ENCODE assay signal across 10 mouse cellular contexts in genomic region chr10:110921890-110922289, GRCm38 (mm10). TPM values are rescaled to one million over a fixed set of nuclear protein-coding genes. Genes with fewer than 3 reads are reported as not detected.
DNase-seq lines count a peak whose midpoint lies in the region; ATAC-seq lines count a peak whose summit lies in the region.
"Had no signal": no experiment of that assay in that cellular context is flagged by ENCODE, and none has a peak within 500 bp of the region (broad histone marks: within the 10 kb centered on the region; RNA-seq: fewer than 3 reads in every experiment).

No protein-coding gene starts in this region.

- 27% methylated on average over 3 of the region's 3 CpGs for WGBS in heart, embryonic 13.5 days
- WGBS in embryonic facial prominence, embryonic 10.5 days, result 66% methylated on average over 3 of the region's 3 CpGs
- WGBS in hindbrain, embryonic 14.5 days, result 82% methylated on average over 3 of the region's 3 CpGs
- 63% methylated on average over 3 of the region's 3 CpGs for WGBS in midbrain, embryonic 12.5 days

- no peaks in the 10 kb centered on the region for H3K27me3 ChIP-seq in heart, embryonic 13.5 days (replicated peaks)
- no peaks in the 10 kb centered on the region for H3K27me3 ChIP-seq in embryonic facial prominence, embryonic 10.5 days (replicated peaks; ENCODE audit: low read depth, poor library complexity, severe bottlenecking)
- no peaks in the 10 kb centered on the region for H3K27me3 ChIP-seq in hindbrain, embryonic 14.5 days (ENCODE audit: control insufficient read depth, insufficient read depth, low read length)
- H3K27me3 ChIP-seq in midbrain, embryonic 12.5 days, result 0 out of 2 replicates have a peak, but pooled peaks cover 5% of the 10 kb centered on the region

- peak overlapping the region; percentile 99 for H3K27ac ChIP-seq in heart, embryonic 13.5 days (replicated peaks)
- H3K27ac ChIP-seq in embryonic facial prominence, embryonic 10.5 days (replicated peaks), result no peak overlapping the region
- H3K27ac ChIP-seq in hindbrain, embryonic 14.5 days, result no peak overlapping the region
- H3K27ac ChIP-seq in midbrain, embryonic 12.5 days (replicated peaks), result no peak overlapping the region

- peak overlapping the region; percentile 69 for H3K4me3 ChIP-seq in heart, embryonic 13.5 days
- peak overlapping the region; percentile 85 for H3K4me3 ChIP-seq in embryonic facial prominence, embryonic 10.5 days
- H3K4me3 ChIP-seq in hindbrain, embryonic 14.5 days (replicated peaks; ENCODE audit: low read length), result no peak overlapping the region; the same call in 1 of the 2 replicates
- no peak overlapping the region for H3K4me3 ChIP-seq in midbrain, embryonic 12.5 days

- no peak for DNase-seq in heart, adult 8-10 months (ENCODE audit: low spot score)
- DNase-seq in embryonic facial prominence, embryonic 10.5 days (ENCODE audit: low spot score), result no peak
- DNase-seq in hindbrain, embryonic 14.5 days (ENCODE audit: low spot score), result no peak
- no peak for DNase-seq in adrenal gland, postnatal 25 days
- DNase-seq: cerebellum, adult 9-11 months; lung, adult 18-20 months had no signal

- peaks cover 9% of the 10 kb centered on the region for H3K36me3 ChIP-seq in heart, embryonic 13.5 days
- H3K36me3 ChIP-seq in embryonic facial prominence, embryonic 10.5 days (replicated peaks), result peaks cover 26% of the 10 kb centered on the region
- no peaks in the 10 kb centered on the region for H3K36me3 ChIP-seq in hindbrain, embryonic 14.5 days (replicated peaks; ENCODE audit: control insufficient read depth, insufficient read depth)
- H3K36me3 ChIP-seq in midbrain, embryonic 12.5 days, result no peaks in the 10 kb centered on the region

- H3K4me1 ChIP-seq in heart, embryonic 13.5 days, result peaks cover 71% of the 10 kb centered on the region
- peaks cover 62% of the 10 kb centered on the region for H3K4me1 ChIP-seq in embryonic facial prominence, embryonic 10.5 days
- peaks cover 17% of the 10 kb centered on the region for H3K4me1 ChIP-seq in hindbrain, embryonic 14.5 days (replicated peaks; ENCODE audit: control insufficient read depth, insufficient read depth, low read length)
- peaks cover 26% of the 10 kb centered on the region for H3K4me1 ChIP-seq in midbrain, embryonic 12.5 days

- no peaks in the 10 kb centered on the region for H3K9me3 ChIP-seq in heart, embryonic 13.5 days
- no peaks in the 10 kb centered on the region for H3K9me3 ChIP-seq in embryonic facial prominence, embryonic 10.5 days
- no peaks in the 10 kb centered on the region for H3K9me3 ChIP-seq in hindbrain, embryonic 14.5 days (ENCODE audit: control insufficient read depth, low read length)
- H3K9me3 ChIP-seq in midbrain, embryonic 12.5 days, result no peaks in the 10 kb centered on the region

- peak overlapping the region; percentile 96 for H3K9ac ChIP-seq in heart, embryonic 13.5 days
- H3K9ac ChIP-seq in hindbrain, embryonic 14.5 days, result no peak overlapping the region
- H3K9ac ChIP-seq in midbrain, embryonic 12.5 days (replicated peaks), result no peak overlapping the region; the same call in 1 of the 2 replicates

- ATAC-seq in heart, embryonic 13.5 days (ENCODE audit: extremely low read depth, insufficient number of reproducible peaks, low FRiP score, low TSS enrichment), result no peak
- no peak for ATAC-seq in hindbrain, embryonic 14.5 days (ENCODE audit: low FRiP score)
- ATAC-seq in midbrain, embryonic 12.5 days (ENCODE audit: low FRiP score, low read depth), result no peak
- ATAC-seq in granulocyte monocyte progenitor cell, adult 5-6 weeks (replicated peaks; ENCODE audit: poor library complexity, severe bottlenecking), result no peak
- ATAC-seq in inflammation-experienced regulatory T-cells, adult 6 months, result no peak

- H3K4me2 ChIP-seq in heart, embryonic 13.5 days, result peak overlapping the region; percentile 77
- H3K4me2 ChIP-seq in hindbrain, embryonic 14.5 days (replicated peaks), result peak overlapping the region; percentile 94
- peak overlapping the region; percentile 91 for H3K4me2 ChIP-seq in midbrain, embryonic 12.5 days (replicated peaks)

RNA-seq across cellular contexts. Expression of gene Csrp2, which starts 2.3 kb away (rescaled TPM):
- 377 and 414 TPM in 2 replicates for polyA plus RNA-seq in heart, embryonic 13.5 days (2015; fragmentation: Nextera tagmentation; extraction: Ambion mirVana)
- total RNA-seq in heart, adult 8-10 months (2022), result 10 to 100 TPM; 17.3 to 22.3 (median 21.3) TPM
- 275 and 290 TPM in 2 replicates for polyA plus RNA-seq in embryonic facial prominence, embryonic 10.5 days (2016; fragmentation: Nextera tagmentation; extraction: Ambion mirVana)
- polyA plus RNA-seq in hindbrain, embryonic 14.5 days (2014; fragmentation: Nextera tagmentation; extraction: Ambion mirVana), result 122 and 128 TPM in 2 replicates
- polyA plus RNA-seq in midbrain, embryonic 12.5 days (2016; fragmentation: Nextera tagmentation; extraction: Ambion mirVana), result 143 and 157 TPM in 2 replicates
- 38.3 and 53.6 TPM in 2 replicates for total RNA-seq in granulocyte monocyte progenitor cell, adult 5-6 weeks (2014; fragmentation: Nextera tagmentation)
- total RNA-seq in granulocyte monocyte progenitor cell, adult 5-6 weeks (2017), result 85.8 and 119 TPM in 2 replicates
- total RNA-seq in adrenal gland, postnatal 25 days (2021), result 219 and 236 TPM in 2 replicates
- 1 to 10 TPM; 1.4 to 4.7 (median 2.2) TPM for polyA plus RNA-seq in inflammation-experienced regulatory T-cells, adult 6 months (2017; shearing (Covaris generic))

Comparison
In these comparisons a context has a peak if more than half of its experiments do, and no peak if none do; other contexts are left out.
1. H3K4me3 ChIP-seq: peak in heart, embryonic 13.5 days (single experiment) and embryonic facial prominence, embryonic 10.5 days (single experiment); none in hindbrain, embryonic 14.5 days (single experiment) and midbrain, embryonic 12.5 days (single experiment).
2. RNA of gene Csrp2, which starts 2.3 kb away (polyA plus RNA-seq): 377 to 414 TPM in heart, embryonic 13.5 days, 275 to 290 TPM in embryonic facial prominence, embryonic 10.5 days, 143 to 157 TPM in midbrain, embryonic 12.5 days and 122 to 128 TPM in hindbrain, embryonic 14.5 days; 1.4 to 4.7 TPM in inflammation-experienced regulatory T-cells, adult 6 months; every median in the first group is over 10 times any median in the second.
3. Peak in every context shown above with its lines, with median percentiles within 50 percentile points of each other: H3K4me2 ChIP-seq.